Mouse (Mus musculus): Measurements from ENCODE around the gene Kcnk7.
"Not testable (repeated sequence)": the region's sequence is repeated elsewhere in the genome, so short reads cannot be mapped to it uniquely, and the experiment has no call there.

Gene Kcnk7

GRCm38 (mm10) chr19:5704163-5704800 is at the start of gene Kcnk7:
Gene Kcnk7, plus strand, starts transcription at chr19:5704367.
- DNase-seq (ENCODE audit: low spot score in 2 of 2): peak; percentile 48 to 74

- no peak for DNase-seq (ENCODE audit: low spot score in 2 of 2)
Measured at GRCm38 (mm10) chr19:5654720-5655298, 49.4 kb upstream of the Kcnk7 start.

GRCm38 (mm10) chr19:5660942-5661751 is 43.0 kb upstream of the Kcnk7 start:
- DNase-seq (ENCODE audit: low spot score in 2 of 2): peak; percentile 56 to 70

- peak; percentile 42 to 66 for DNase-seq (ENCODE audit: low spot score in 2 of 2)
Measured at GRCm38 (mm10) chr19:5662310-5662709, 41.9 kb upstream of the Kcnk7 start.

- DNase-seq (ENCODE audit: low spot score in 2 of 2): peak; percentile 97
Measured at GRCm38 (mm10) chr19:5662981-5663913, 40.9 kb upstream of the Kcnk7 start, which contains the start of gene Sipa1. Gene Sipa1, minus strand, starts transcription at chr19:5663707.

DNA sequence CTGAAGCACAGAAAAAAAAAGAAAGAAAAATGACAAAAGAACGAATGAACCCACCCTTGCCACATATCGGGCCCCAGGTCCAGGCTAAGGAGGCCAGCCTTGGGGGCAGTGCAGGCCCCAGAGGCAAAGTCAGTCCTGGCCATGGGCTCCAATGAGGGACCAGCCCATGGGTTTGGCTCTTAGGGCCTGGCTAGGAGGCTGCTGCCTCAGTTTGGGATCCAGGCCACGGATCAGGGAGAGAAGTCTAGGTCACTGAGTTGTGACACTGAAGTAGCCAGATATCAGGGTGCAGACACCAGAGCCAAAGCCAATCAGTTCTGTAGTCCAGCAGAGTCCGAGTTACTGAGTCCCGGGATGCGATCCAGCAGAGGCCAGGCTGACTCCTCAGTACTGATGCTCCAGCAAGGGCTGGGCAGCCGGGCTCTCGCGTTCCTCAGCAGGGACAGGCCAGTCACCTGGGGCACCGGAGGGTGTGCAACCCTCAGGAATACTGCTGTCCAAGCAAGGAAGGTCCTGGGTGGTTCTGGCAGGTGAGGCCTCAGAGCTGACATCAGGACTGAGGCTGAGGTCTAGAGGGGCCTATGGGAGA is 39.4 kb upstream of the Kcnk7 start:
- DNase-seq (ENCODE audit: low spot score in 2 of 2): peak; percentile 57 to 61

GRCm38 (mm10) chr19:5665465-5665864 is 38.7 kb upstream of the Kcnk7 start:
- DNase-seq (ENCODE audit: low spot score in 2 of 2): peak; percentile 78 to 86

DNA sequence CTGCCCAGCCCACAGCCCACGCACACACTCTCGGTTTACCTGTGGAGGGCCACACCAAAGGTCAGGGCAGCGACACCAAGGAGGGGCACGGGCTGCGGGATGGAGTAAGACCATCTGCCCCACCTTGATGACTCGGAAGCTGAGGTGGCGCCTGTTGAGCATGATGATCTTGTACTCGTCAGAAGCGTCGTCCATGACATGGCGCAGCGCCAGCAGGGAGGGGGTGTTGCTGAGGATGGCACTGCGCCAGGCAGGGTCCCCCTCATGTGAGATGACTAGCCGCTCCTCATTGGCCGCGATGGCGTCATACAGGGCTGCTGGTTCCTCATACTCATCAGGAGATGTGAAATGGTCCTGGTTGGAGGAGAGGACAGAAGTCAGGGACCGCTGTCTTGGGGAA is 37.8 kb upstream of the Kcnk7 start:
- no peak for DNase-seq (ENCODE audit: low spot score in 2 of 2)

- no peak for DNase-seq (ENCODE audit: low spot score in 2 of 2)
Measured at GRCm38 (mm10) chr19:5668372-5668771, 35.8 kb upstream of the Kcnk7 start.

DNA sequence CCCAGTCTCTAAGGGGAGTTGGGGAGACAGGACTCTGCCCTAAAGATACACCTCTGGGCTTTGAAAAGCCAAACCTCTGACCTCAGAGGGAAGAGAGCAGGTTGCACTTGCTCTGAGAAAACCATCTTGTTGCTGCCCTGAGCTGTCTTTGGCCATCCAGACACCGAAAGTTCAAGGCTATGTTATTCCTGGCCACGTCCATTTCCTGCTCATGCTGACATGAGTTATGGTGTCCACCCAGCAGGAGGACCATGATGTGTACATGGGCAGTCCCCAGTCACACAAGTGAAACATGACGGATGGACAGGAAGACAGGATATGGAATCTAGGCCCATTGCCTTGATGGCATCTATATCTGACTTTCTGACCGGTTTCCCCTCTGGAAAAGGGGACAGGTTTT is 23.7 kb upstream of the Kcnk7 start:
- DNase-seq (ENCODE audit: low spot score in 2 of 2): no peak

- DNase-seq (ENCODE audit: low spot score in 2 of 2): no peak
Measured at GRCm38 (mm10) chr19:5684236-5684635, 19.9 kb upstream of the Kcnk7 start.

GRCm38 (mm10) chr19:5684985-5685384 is 19.2 kb upstream of the Kcnk7 start:
- no peak for DNase-seq (ENCODE audit: low spot score in 2 of 2)

DNA sequence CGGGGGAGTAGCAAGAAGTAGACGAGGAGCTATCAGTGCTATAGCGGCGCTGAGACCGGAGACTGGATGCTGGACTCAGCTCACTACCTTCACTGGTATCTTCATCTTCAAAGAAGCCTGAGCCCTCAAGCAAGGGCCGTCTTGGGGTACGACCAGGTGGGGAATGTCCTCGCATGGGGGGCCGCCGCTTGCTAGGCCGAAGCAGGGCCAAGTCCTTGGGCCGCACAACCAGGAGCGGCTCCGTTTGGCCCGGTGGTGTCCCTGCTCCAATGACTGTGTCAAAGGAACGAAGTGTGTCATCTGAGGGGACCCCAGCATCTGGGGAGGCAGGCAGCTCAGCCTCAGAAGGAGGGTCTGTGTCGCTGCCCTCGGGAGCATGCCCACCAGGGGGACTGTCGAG is 18.7 kb upstream of the Kcnk7 start:
- DNase-seq (ENCODE audit: low spot score in 2 of 2): no peak

DNA sequence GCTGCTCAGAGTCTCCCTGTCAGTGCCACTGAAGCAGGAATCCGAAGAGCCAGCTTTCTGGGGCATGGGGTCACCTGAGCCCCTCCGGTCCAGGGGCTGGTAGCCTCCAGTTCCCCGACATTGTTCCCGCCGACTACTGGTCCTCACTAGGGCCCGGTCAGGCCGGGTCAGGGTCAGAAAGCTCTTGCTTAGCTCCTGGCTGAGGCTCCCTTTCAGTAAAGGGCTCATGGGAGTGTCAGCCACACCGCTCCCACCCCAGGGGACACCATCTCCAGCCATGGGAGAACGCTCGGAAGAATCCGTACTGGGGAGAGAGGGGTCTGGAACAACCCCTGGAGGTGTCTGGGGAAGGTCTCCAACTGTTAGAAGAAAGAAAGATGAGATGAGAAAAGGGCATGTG is 18.3 kb upstream of the Kcnk7 start:
- DNase-seq (ENCODE audit: low spot score in 2 of 2): no peak

GRCm38 (mm10) chr19:5686437-5686836 is 17.7 kb upstream of the Kcnk7 start:
- DNase-seq (ENCODE audit: low spot score in 2 of 2): no peak

DNA sequence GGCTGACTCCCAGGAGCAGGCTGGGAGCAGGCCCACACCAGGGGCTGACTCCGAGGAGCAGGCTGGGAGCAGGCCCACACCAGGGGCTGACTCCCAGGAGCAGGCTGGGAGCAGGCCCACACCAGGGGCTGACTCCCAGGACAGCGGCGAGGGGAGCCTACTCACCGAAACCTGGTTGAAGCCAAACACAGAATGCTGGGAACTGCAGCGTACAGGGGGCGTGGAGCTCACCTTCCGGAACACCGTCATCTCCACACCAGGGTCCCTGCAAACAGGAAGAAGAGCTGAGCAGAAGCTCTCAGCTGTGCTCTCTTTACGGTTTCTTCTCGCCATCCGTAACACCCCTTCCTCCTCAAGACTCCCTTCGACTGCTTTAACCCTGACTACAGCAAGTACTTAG is 17.2 kb upstream of the Kcnk7 start:
- DNase-seq (ENCODE audit: low spot score in 2 of 2): not testable (repeated sequence)

GRCm38 (mm10) chr19:5687738-5688137 is 16.4 kb upstream of the Kcnk7 start:
- no peak for DNase-seq (ENCODE audit: low spot score in 2 of 2)

GRCm38 (mm10) chr19:5688200-5689087 is 15.7 kb upstream of the Kcnk7 start, which contains the start of the genes Map3k11 and Pcnx3:
Gene Map3k11, plus strand, starts transcription at chr19:5688742.
Gene Pcnx3, minus strand, starts transcription at chr19:5688908.
- DNase-seq (ENCODE audit: low spot score in 2 of 2): peak; percentile 91 to 96

DNA sequence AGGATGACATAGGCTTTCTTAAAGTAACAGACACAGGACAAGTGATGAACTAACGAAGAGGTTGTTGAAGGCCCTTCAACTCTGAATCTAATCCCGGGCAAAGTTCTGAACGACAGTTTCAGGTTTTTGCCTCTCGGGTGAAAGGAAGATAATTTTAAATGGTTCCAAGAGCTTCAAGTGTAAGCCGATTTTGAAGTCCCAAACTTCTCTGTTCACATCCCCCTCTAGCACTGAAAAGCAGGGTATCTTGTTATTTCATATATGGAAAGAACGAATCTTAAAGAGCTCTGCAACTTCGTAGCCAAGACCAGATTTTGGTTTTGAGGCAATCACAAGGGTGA is 15.1 kb upstream of the Kcnk7 start:
- DNase-seq (ENCODE audit: low spot score in 2 of 2): no peak
